Mouse (Mus musculus): ENCODE measurements around the gene Camta1.
A peak's percentile ranks its signal among the peaks of the same experiment; 100 is the strongest.

The Camta1 gene

GRCm38 (mm10) chr4:151861806-151862739 lies at the start of gene Camta1:
Gene Camta1, minus strand, starts transcription at chr4:151861876.
- peak; percentile 100 for DNase-seq (ENCODE audit: low read depth, low spot score)

- no peak for DNase-seq (ENCODE audit: low read depth, low spot score)
These were observed 47.1 kb upstream of the Camta1 start for GRCm38 (mm10) chr4:151908809-151909208.

GRCm38 (mm10) chr4:151907577-151908343 lies 46.1 kb upstream of the Camta1 start:
- DNase-seq (ENCODE audit: low read depth, low spot score), result no peak

GRCm38 (mm10) chr4:151905621-151906020 lies 43.9 kb upstream of the Camta1 start:
- DNase-seq (ENCODE audit: low read depth, low spot score), result no peak

GRCm38 (mm10) chr4:151904098-151904497 lies 42.4 kb upstream of the Camta1 start:
- DNase-seq (ENCODE audit: low read depth, low spot score), result no peak

GRCm38 (mm10) chr4:151902689-151903241 lies 41.1 kb upstream of the Camta1 start:
- no peak for DNase-seq (ENCODE audit: low read depth, low spot score)

GRCm38 (mm10) chr4:151902046-151902688 lies 40.5 kb upstream of the Camta1 start:
- no peak for DNase-seq (ENCODE audit: low read depth, low spot score)

GRCm38 (mm10) chr4:151901422-151901821 lies 39.7 kb upstream of the Camta1 start:
- DNase-seq (ENCODE audit: low read depth, low spot score), result no peak

GRCm38 (mm10) chr4:151900735-151901134 lies 39.1 kb upstream of the Camta1 start:
- no peak for DNase-seq (ENCODE audit: low read depth, low spot score)

- DNase-seq (ENCODE audit: low read depth, low spot score), result no peak
These were observed 38.2 kb upstream of the Camta1 start for GRCm38 (mm10) chr4:151899707-151900384.

- no peak for DNase-seq (ENCODE audit: low read depth, low spot score)
These were observed 37.0 kb upstream of the Camta1 start for GRCm38 (mm10) chr4:151898600-151899245.

GRCm38 (mm10) chr4:151897069-151897617 lies 35.5 kb upstream of the Camta1 start:
- DNase-seq (ENCODE audit: low read depth, low spot score), result no peak

- DNase-seq (ENCODE audit: low read depth, low spot score), result no peak
These were observed 33.9 kb upstream of the Camta1 start for GRCm38 (mm10) chr4:151895624-151896023.

GRCm38 (mm10) chr4:151894926-151895325 lies 33.2 kb upstream of the Camta1 start:
- DNase-seq (ENCODE audit: low read depth, low spot score), result no peak

- DNase-seq (ENCODE audit: low read depth, low spot score), result no peak
These were observed 31.6 kb upstream of the Camta1 start for GRCm38 (mm10) chr4:151893241-151893640.

GRCm38 (mm10) chr4:151881590-151881989 lies 19.9 kb upstream of the Camta1 start:
- DNase-seq (ENCODE audit: low read depth, low spot score), result no peak

- DNase-seq (ENCODE audit: low read depth, low spot score), result no peak
These were observed 18.5 kb upstream of the Camta1 start for GRCm38 (mm10) chr4:151880044-151880690.

- no peak for DNase-seq (ENCODE audit: low read depth, low spot score)
These were observed 14.7 kb upstream of the Camta1 start for GRCm38 (mm10) chr4:151876400-151876799.

- DNase-seq (ENCODE audit: low read depth, low spot score), result no peak
These were observed 1.8 kb upstream of the Camta1 start for GRCm38 (mm10) chr4:151863511-151863910.

GRCm38 (mm10) chr4:151861471-151861805 lies 238 bp downstream of the Camta1 start:
- no peak for DNase-seq (ENCODE audit: low read depth, low spot score)
